Mouse (Mus musculus) cortical plate, adult 2 months (tissue): ENCODE measurements around the gene Usp11.
A peak's percentile ranks its signal among the peaks of the same experiment; 100 is the strongest.

Experiments
- CTCF ChIP-seq: fragments of 200-500 bp; IDR thresholded peaks from 2 replicates; pipeline ENCODE4 v1.5.1; 2011; ENCODE audit warnings: mild to moderate bottlenecking, control low read depth, low read length; ENCODE audit not compliant: insufficient read depth; ENCODE audit errors: extremely low read depth
- POLR2A ChIP-seq: fragments of 200-500 bp; IDR thresholded peaks from 2 replicates; pipeline ENCODE4 v1.6.1; 2011; ENCODE audit warnings: mild to moderate bottlenecking, low read length, control low read depth; ENCODE audit not compliant: insufficient read depth; ENCODE audit errors: extremely low read depth

GRCm38 (mm10) chrX:20704295-20705082 is 783 bp downstream of the Usp11 start:
- TF ChIP-seq CTCF (no peak), POLR2A (peak; percentile 63; the same call in 1 of the 2 replicates)
